Mouse (Mus musculus) right cerebral cortex, postnatal 25 days (tissue): ENCODE results near the gene Otor.

Experiments used
- DNase-seq: peaks from one replicate; pipeline ENCODE4 v3.0.0; 2022

Otor gene

GRCm38 (mm10) chr2:143078198-143078851 is at the start of gene Otor:
Otor (plus strand) TSS chr2:143078473.
- DNase-seq = no peak

- DNase-seq = no peak
Observed at GRCm38 (mm10) chr2:143031283-143031682, 47.0 kb upstream of the Otor start.

- DNase-seq = no peak
Observed at GRCm38 (mm10) chr2:143032378-143033255, 45.7 kb upstream of the Otor start.

GRCm38 (mm10) chr2:143034350-143035085 is 43.8 kb upstream of the Otor start:
- no peak for DNase-seq

- DNase-seq = peak; percentile 31
Observed at GRCm38 (mm10) chr2:143035086-143035593, 43.1 kb upstream of the Otor start.

GRCm38 (mm10) chr2:143041596-143041995 is 36.7 kb upstream of the Otor start:
- no peak for DNase-seq

GRCm38 (mm10) chr2:143055251-143055650 is 23.0 kb upstream of the Otor start:
- no peak for DNase-seq

GRCm38 (mm10) chr2:143056736-143057135 is 21.5 kb upstream of the Otor start:
- no peak for DNase-seq

- DNase-seq = no peak
Observed at GRCm38 (mm10) chr2:143062432-143062811, 15.9 kb upstream of the Otor start.

GRCm38 (mm10) chr2:143062812-143063792 is 15.2 kb upstream of the Otor start, which contains the start of gene Snrpb2:
Snrpb2 (plus strand) TSS chr2:143063039.
- peak; percentile 87 for DNase-seq

- DNase-seq = no peak
Observed at GRCm38 (mm10) chr2:143065914-143066313, 12.4 kb upstream of the Otor start.

- DNase-seq = no peak
Observed at GRCm38 (mm10) chr2:143081693-143082092, 3.4 kb downstream of the Otor start.

GRCm38 (mm10) chr2:143084852-143085397 is 6.7 kb downstream of the Otor start:
- DNase-seq = no peak

GRCm38 (mm10) chr2:143089866-143090265 is 11.6 kb downstream of the Otor start:
- no peak for DNase-seq

GRCm38 (mm10) chr2:143093726-143094125 is 15.5 kb downstream of the Otor start:
- DNase-seq = peak; percentile 80

- no peak for DNase-seq
Observed at GRCm38 (mm10) chr2:143094761-143095160, 16.5 kb downstream of the Otor start.

GRCm38 (mm10) chr2:143097170-143097569 is 18.9 kb downstream of the Otor start:
- DNase-seq = no peak

- DNase-seq = no peak
Observed at GRCm38 (mm10) chr2:143113859-143114258, 35.6 kb downstream of the Otor start.

- peak; percentile 42 for DNase-seq
Observed at GRCm38 (mm10) chr2:143114716-143115115, 36.4 kb downstream of the Otor start.

- no peak for DNase-seq
Observed at GRCm38 (mm10) chr2:143117453-143117852, 39.2 kb downstream of the Otor start.

GRCm38 (mm10) chr2:143118221-143118620 is 39.9 kb downstream of the Otor start:
- DNase-seq = no peak
